Mouse (Mus musculus) spleen, adult 2 months (tissue): ENCODE measurements around the gene Cib1. TPM values are rescaled to one million over a fixed set of nuclear protein-coding genes. Genes with fewer than 3 reads are reported as not detected.

ENCODE experiments used
- DNase-seq, 2 experiments: peaks; one replicate each; pipeline versions ENCODE4 v3.0.0 to v3.0.0-alpha.2; 2012 to 2021; ENCODE audit warnings: low spot score in 2 of 2, low read depth in 1 of 2
- H3K27ac ChIP-seq: fragments of 200-500 bp; 2 replicates; pipeline ENCODE4 v1.5.1; 2012; ENCODE audit warnings: low read length, inconsistent platforms; ENCODE audit not compliant: insufficient read depth
- H3K27me3 ChIP-seq: fragments of 200-500 bp; 2 replicates; pipeline ENCODE4 v1.6.1; 2012; ENCODE audit warnings: mild to moderate bottlenecking, moderate library complexity, low read length, inconsistent platforms; ENCODE audit not compliant: control insufficient read depth, insufficient read depth
- H3K36me3 ChIP-seq: fragments of 200-500 bp; 2 replicates; pipeline ENCODE4 v1.6.1; 2012; ENCODE audit warnings: mild to moderate bottlenecking, low read length, inconsistent platforms; ENCODE audit not compliant: control insufficient read depth, insufficient read depth
- H3K4me1 ChIP-seq: fragments of 200-500 bp; 2 replicates; pipeline ENCODE4 v1.6.1; 2011; ENCODE audit warnings: inconsistent platforms; ENCODE audit not compliant: control insufficient read depth, insufficient read depth, insufficient read length
- H3K4me3 ChIP-seq: fragments of 200-500 bp; 2 replicates; pipeline ENCODE4 v1.5.1; 2011; ENCODE audit warnings: mild to moderate bottlenecking, inconsistent platforms; ENCODE audit not compliant: insufficient read depth, insufficient read length; ENCODE audit errors: extremely low read depth
- CTCF ChIP-seq: fragments of 200-500 bp; IDR thresholded peaks from 2 replicates; pipeline ENCODE4 v1.5.1; 2011; ENCODE audit warnings: mild to moderate bottlenecking, inconsistent platforms; ENCODE audit not compliant: insufficient read depth, insufficient read length, insufficient replicate concordance; ENCODE audit errors: extremely low read depth
- POLR2A ChIP-seq: fragments of 200-500 bp; IDR thresholded peaks from 2 replicates; pipeline ENCODE4 v1.6.1; 2011; ENCODE audit warnings: low read depth, low read length, inconsistent platforms
- WGBS: fragments of 180-500 bp; shearing (Covaris S2); methylation state at CpG from one replicate; pipeline ENCODE4 v1.1.7; 2018; 5-methylcytosine and 5-hydroxymethylcytosine counted together
- polyA plus RNA-seq: library from polyadenylated mRNA; depleted of rRNA; stranded (reverse); fragments of >200 nt; gene quantifications from 2 replicates; pipeline ENCODE4 v1.2.3, GENCODE M21; 2012

The Cib1 gene
- polyA plus RNA-seq, 1 experiment = 117 TPM

- TF ChIP-seq POLR2A (no peak), CTCF (no peak)
- peak overlapping the region; percentile 74 for H3K27ac ChIP-seq
- 0 out of 2 replicates have a peak overlapping the region, but pooled peaks have one; percentile 11 for H3K4me3 ChIP-seq
- DNase-seq = peak in 1 of 2 experiments; percentile 78
- no peaks in the 10 kb centered on the region for H3K27me3 ChIP-seq
- 15% methylated on average over 12 of the region's 12 CpGs for WGBS
- H3K4me1 ChIP-seq = peaks cover 81% of the 10 kb centered on the region
- H3K36me3 ChIP-seq = peaks cover 4% of the 10 kb centered on the region
Measured at GRCm38 (mm10) chr7:80203638-80204096, 28.9 kb downstream of the Cib1 start.

- peak overlapping the region; percentile 74 for H3K27ac ChIP-seq
- H3K4me1 ChIP-seq = peaks cover 74% of the 10 kb centered on the region
- peaks cover 4% of the 10 kb centered on the region for H3K36me3 ChIP-seq
- TF ChIP-seq CTCF (no peak), POLR2A (no peak)
- H3K4me3 ChIP-seq = peak overlapping the region; percentile 7; the same call in 1 of the 2 replicates
- no peaks in the 10 kb centered on the region for H3K27me3 ChIP-seq
- no peak for DNase-seq
- WGBS = 58% methylated on average over 5 of the region's 5 CpGs
Measured at GRCm38 (mm10) chr7:80202961-80203360, 29.7 kb downstream of the Cib1 start.

GRCm38 (mm10) chr7:80201888-80202540, 30.6 kb downstream of the Cib1 start:
- 88% methylated on average over 15 of the region's 15 CpGs for WGBS

GRCm38 (mm10) chr7:80200963-80201539, 31.6 kb downstream of the Cib1 start:
- H3K36me3 ChIP-seq = peaks cover 4% of the 10 kb centered on the region
- DNase-seq = peak in 1 of 2 experiments; percentile 63

More at GRCm38 (mm10) chr7:80201888-80202540, 30.6 kb downstream of the Cib1 start:
- no peak for DNase-seq
- Histone ChIP-seq H3K27me3 (no peaks in the 10 kb centered on the region), H3K4me1 (peaks cover 71% of the 10 kb centered on the region), H3K27ac (peak overlapping the region; percentile 74), H3K36me3 (peaks cover 4% of the 10 kb centered on the region), H3K4me3 (no peak overlapping the region)
- TF ChIP-seq POLR2A (no peak), CTCF (no peak)

GRCm38 (mm10) chr7:80200588-80200945, 32.0 kb downstream of the Cib1 start:
- no peak for DNase-seq
- WGBS = 70% methylated on average over 6 of the region's 6 CpGs
- TF ChIP-seq POLR2A (no peak), CTCF (no peak)
- no peaks in the 10 kb centered on the region for H3K27me3 ChIP-seq
- peaks cover 4% of the 10 kb centered on the region for H3K36me3 ChIP-seq
- peak overlapping the region; percentile 91 for H3K4me3 ChIP-seq
- peak overlapping the region; percentile 96 for H3K27ac ChIP-seq
- H3K4me1 ChIP-seq = peaks cover 57% of the 10 kb centered on the region

More at GRCm38 (mm10) chr7:80200963-80201539, 31.6 kb downstream of the Cib1 start:
- TF ChIP-seq POLR2A (no peak), CTCF (no peak)
- Histone ChIP-seq H3K27ac (peak overlapping the region; percentile 96), H3K4me1 (peaks cover 62% of the 10 kb centered on the region), H3K4me3 (peak overlapping the region; percentile 91; the same call in 1 of the 2 replicates), H3K27me3 (no peaks in the 10 kb centered on the region)
- WGBS = 28% methylated on average over 5 of the region's 5 CpGs

- Histone ChIP-seq H3K27me3 (no peaks in the 10 kb centered on the region), H3K4me1 (peaks cover 55% of the 10 kb centered on the region), H3K36me3 (peaks cover 4% of the 10 kb centered on the region), H3K4me3 (peak overlapping the region; percentile 91), H3K27ac (peak overlapping the region; percentile 96)
- DNase-seq = no peak
- TF ChIP-seq CTCF = no peak
- TF ChIP-seq POLR2A = no peak
- WGBS = 66% methylated on average over 11 of the region's 11 CpGs
Measured at GRCm38 (mm10) chr7:80199851-80200587, 32.6 kb downstream of the Cib1 start.
